Mouse (Mus musculus): ENCODE measurements around the gene Syngr4. TPM values are rescaled to one million over a fixed set of nuclear protein-coding genes. Genes with fewer than 3 reads are reported as not detected.

Syngr4 gene
- total and polyA plus RNA-seq, 2 experiments from 2014 or later = 0.71 TPM; not detected in 1

GRCm38 (mm10) chr7:45859008-45859407 is 37.5 kb downstream of the Syngr4 start:
- Histone ChIP-seq H3K36me3 (replicated peaks; ENCODE audit: control insufficient read depth, insufficient read depth, low read length) (no peaks in the 10 kb centered on the region), H3K4me2 (ENCODE audit: low read depth, low read length) (no peak overlapping the region), H3K9me3 (replicated peaks; ENCODE audit: control insufficient read depth, low read length) (no peaks in the 10 kb centered on the region), H3K27ac (ENCODE audit: low read depth) (no peak overlapping the region), H3K4me3 (ENCODE audit: low read depth, low read length) (no peak overlapping the region), H3K4me1 (ENCODE audit: control insufficient read depth, insufficient read depth) (peaks cover 5% of the 10 kb centered on the region; the same call in 1 of the 2 replicates), H3K9ac (replicated peaks; ENCODE audit: low read depth, low read length) (no peak overlapping the region), H3K27me3 (ENCODE audit: control insufficient read depth, insufficient read depth, low read length) (peaks cover 51% of the 10 kb centered on the region)
- DNase-seq (ENCODE audit: low spot score) = no peak
- WGBS = 54% methylated on average over 4 of the region's 4 CpGs
- no peak for ATAC-seq (ENCODE audit: insufficient read depth, low read depth)
- TF ChIP-seq CTCF (IDR thresholded peaks at IDR 0.05; ENCODE audit: low read depth) (no peak), EP300 (IDR thresholded peaks at IDR 0.05; ENCODE audit: low read depth) (no peak)

DNA sequence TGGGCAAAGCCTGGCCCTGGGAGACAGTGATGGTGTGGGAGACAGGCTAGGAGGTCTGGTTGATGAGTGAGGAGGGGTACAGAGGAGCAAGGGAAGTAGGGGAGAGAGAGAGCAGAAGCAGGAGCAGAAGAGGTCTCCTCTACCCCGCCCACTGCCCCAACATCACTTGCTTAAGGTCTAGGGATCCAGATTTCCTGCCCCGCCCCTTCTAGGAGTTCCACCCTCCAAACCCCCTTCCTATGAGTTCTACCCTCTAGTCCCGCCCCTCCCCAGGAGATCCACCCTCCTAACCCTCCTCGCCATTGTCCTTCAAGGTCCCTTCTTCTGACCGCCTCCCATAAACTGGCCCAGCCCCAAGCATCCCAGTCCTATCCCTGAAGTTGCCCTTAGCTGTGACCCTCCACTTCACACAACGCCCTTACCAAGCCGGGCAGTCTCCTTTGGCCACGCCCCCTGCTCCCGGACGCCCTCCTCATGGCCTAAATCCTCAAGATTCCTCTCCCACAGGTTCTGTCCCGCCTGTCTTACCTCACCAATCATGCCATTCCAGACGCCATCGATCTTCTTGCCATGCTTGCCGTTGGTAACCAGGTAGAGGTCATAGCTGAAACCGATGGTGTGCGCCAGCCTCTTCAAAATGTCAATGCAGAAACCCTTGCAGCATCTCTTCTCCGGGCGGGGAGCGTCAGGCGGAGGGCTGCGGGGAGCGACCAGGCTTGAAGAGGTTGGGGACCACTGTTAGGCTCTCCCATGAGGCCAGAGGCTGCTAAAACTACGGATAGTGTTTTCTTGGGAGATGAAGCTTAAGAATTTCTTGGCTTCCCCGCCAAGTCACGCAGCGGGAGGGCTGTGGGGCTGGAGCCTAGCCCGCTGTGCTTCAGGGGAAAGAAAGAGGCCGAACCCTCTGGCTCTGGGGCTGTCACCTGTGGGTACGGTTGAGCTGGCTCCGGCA is 39.3 kb downstream of the Syngr4 start:
- H3K9ac ChIP-seq (replicated peaks; ENCODE audit: low read depth, low read length) = peak overlapping the region; percentile 30; the same call in 1 of the 2 replicates
- H3K27ac ChIP-seq (ENCODE audit: low read depth) = no peak overlapping the region
- H3K36me3 ChIP-seq (replicated peaks; ENCODE audit: control insufficient read depth, insufficient read depth, low read length) = no peaks in the 10 kb centered on the region
- peaks cover 5% of the 10 kb centered on the region; the same call in 1 of the 2 replicates for H3K4me1 ChIP-seq (ENCODE audit: control insufficient read depth, insufficient read depth)
- no peak for TF ChIP-seq EP300 (IDR thresholded peaks at IDR 0.05; ENCODE audit: low read depth)
- TF ChIP-seq CTCF (IDR thresholded peaks at IDR 0.05; ENCODE audit: low read depth) = no peak
- ATAC-seq (ENCODE audit: insufficient read depth, low read depth) (0 out of 2 replicates have a peak, but pooled peaks have one; percentile 44), DNase-seq (ENCODE audit: low spot score) (no peak)
- no peaks in the 10 kb centered on the region for H3K9me3 ChIP-seq (replicated peaks; ENCODE audit: control insufficient read depth, low read length)
- 3% methylated on average over 30 of the region's 30 CpGs for WGBS
- peak overlapping the region; percentile 65 for H3K4me2 ChIP-seq (ENCODE audit: low read depth, low read length)
- peak overlapping the region; percentile 40 for H3K4me3 ChIP-seq (ENCODE audit: low read depth, low read length)
- peaks cover 50% of the 10 kb centered on the region for H3K27me3 ChIP-seq (ENCODE audit: control insufficient read depth, insufficient read depth, low read length)

- H3K9ac ChIP-seq (replicated peaks; ENCODE audit: low read depth, low read length) = no peak overlapping the region
- H3K4me3 ChIP-seq (ENCODE audit: low read depth, low read length) = no peak overlapping the region
- peaks cover 5% of the 10 kb centered on the region; the same call in 1 of the 2 replicates for H3K4me1 ChIP-seq (ENCODE audit: control insufficient read depth, insufficient read depth)
- no peaks in the 10 kb centered on the region for H3K36me3 ChIP-seq (replicated peaks; ENCODE audit: control insufficient read depth, insufficient read depth, low read length)
- TF ChIP-seq EP300 (IDR thresholded peaks at IDR 0.05; ENCODE audit: low read depth) (no peak), CTCF (IDR thresholded peaks at IDR 0.05; ENCODE audit: low read depth) (no peak)
- no peak for ATAC-seq (ENCODE audit: insufficient read depth, low read depth)
- DNase-seq (ENCODE audit: low spot score) = no peak
- H3K27me3 ChIP-seq (ENCODE audit: control insufficient read depth, insufficient read depth, low read length) = peaks cover 32% of the 10 kb centered on the region
- 77% methylated on average over 12 of the region's 12 CpGs for WGBS
- no peak overlapping the region for H3K27ac ChIP-seq (ENCODE audit: low read depth)
- no peaks in the 10 kb centered on the region for H3K9me3 ChIP-seq (replicated peaks; ENCODE audit: control insufficient read depth, low read length)
- no peak overlapping the region for H3K4me2 ChIP-seq (ENCODE audit: low read depth, low read length)
Observed at GRCm38 (mm10) chr7:45853089-45853488, 43.4 kb downstream of the Syngr4 start.

DNA sequence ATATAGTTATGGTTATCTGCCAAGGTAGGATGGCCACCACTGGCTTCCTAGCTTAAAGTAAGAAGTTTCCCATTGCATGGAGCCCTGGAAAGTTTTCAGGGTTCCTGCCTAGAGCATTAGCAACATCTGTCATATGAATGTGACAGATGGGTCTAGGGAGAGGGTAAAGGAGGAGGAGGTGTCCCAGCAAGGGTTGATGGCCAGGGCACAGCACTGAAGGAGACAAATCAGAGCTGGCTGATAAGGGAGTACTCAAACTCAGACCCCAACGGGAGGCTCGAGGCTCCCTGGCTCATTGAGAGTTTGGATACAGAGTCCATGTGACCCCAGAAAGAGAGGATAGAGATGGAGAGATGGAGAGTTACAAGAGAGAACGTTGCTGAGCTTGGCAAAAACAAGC is 45.9 kb downstream of the Syngr4 start:
- Histone ChIP-seq H3K4me3 (ENCODE audit: low read depth, low read length) (no peak overlapping the region), H3K9me3 (replicated peaks; ENCODE audit: control insufficient read depth, low read length) (no peaks in the 10 kb centered on the region), H3K36me3 (replicated peaks; ENCODE audit: control insufficient read depth, insufficient read depth, low read length) (no peaks in the 10 kb centered on the region), H3K9ac (replicated peaks; ENCODE audit: low read depth, low read length) (no peak overlapping the region), H3K27me3 (ENCODE audit: control insufficient read depth, insufficient read depth, low read length) (peaks cover 15% of the 10 kb centered on the region; the same call in 1 of the 2 replicates), H3K4me1 (ENCODE audit: control insufficient read depth, insufficient read depth) (no peaks in the 10 kb centered on the region), H3K4me2 (ENCODE audit: low read depth, low read length) (no peak overlapping the region), H3K27ac (ENCODE audit: low read depth) (no peak overlapping the region)
- TF ChIP-seq EP300 (IDR thresholded peaks at IDR 0.05; ENCODE audit: low read depth) (no peak), CTCF (IDR thresholded peaks at IDR 0.05; ENCODE audit: low read depth) (no peak)
- 46% methylated on average over 3 of the region's 3 CpGs for WGBS
- DNase-seq (ENCODE audit: low spot score) (no peak), ATAC-seq (ENCODE audit: insufficient read depth, low read depth) (no peak)

GRCm38 (mm10) chr7:45848447-45849027 is 48.0 kb downstream of the Syngr4 start:
- H3K36me3 ChIP-seq (replicated peaks; ENCODE audit: control insufficient read depth, insufficient read depth, low read length) = no peaks in the 10 kb centered on the region
- no peak for ATAC-seq (ENCODE audit: insufficient read depth, low read depth)
- no peak for TF ChIP-seq EP300 (IDR thresholded peaks at IDR 0.05; ENCODE audit: low read depth)
- DNase-seq (ENCODE audit: low spot score) = no peak
- H3K27ac ChIP-seq (ENCODE audit: low read depth) = no peak overlapping the region
- H3K4me2 ChIP-seq (ENCODE audit: low read depth, low read length) = no peak overlapping the region
- H3K9me3 ChIP-seq (replicated peaks; ENCODE audit: control insufficient read depth, low read length) = no peaks in the 10 kb centered on the region
- H3K4me1 ChIP-seq (ENCODE audit: control insufficient read depth, insufficient read depth) = no peaks in the 10 kb centered on the region
- 20% methylated on average over 6 of the region's 6 CpGs for WGBS
- H3K27me3 ChIP-seq (ENCODE audit: control insufficient read depth, insufficient read depth, low read length) = peaks cover 15% of the 10 kb centered on the region; the same call in 1 of the 2 replicates
- no peak overlapping the region for H3K4me3 ChIP-seq (ENCODE audit: low read depth, low read length)
- no peak overlapping the region for H3K9ac ChIP-seq (replicated peaks; ENCODE audit: low read depth, low read length)

Measured in heart, postnatal 0 days (tissue).